Mouse (Mus musculus) c-Kit-negative CD71-positive TER-119-positive erythroid progenitor cells, embryonic 14.5 days (primary cell): Measurements from ENCODE around the gene Olfr1201.

ENCODE experiments used
- DNase-seq: peaks from one replicate; pipeline ENCODE4 v3.0.0-alpha.2; 2013; ENCODE audit warnings: low read depth, low spot score

Olfr1201 gene

DNA sequence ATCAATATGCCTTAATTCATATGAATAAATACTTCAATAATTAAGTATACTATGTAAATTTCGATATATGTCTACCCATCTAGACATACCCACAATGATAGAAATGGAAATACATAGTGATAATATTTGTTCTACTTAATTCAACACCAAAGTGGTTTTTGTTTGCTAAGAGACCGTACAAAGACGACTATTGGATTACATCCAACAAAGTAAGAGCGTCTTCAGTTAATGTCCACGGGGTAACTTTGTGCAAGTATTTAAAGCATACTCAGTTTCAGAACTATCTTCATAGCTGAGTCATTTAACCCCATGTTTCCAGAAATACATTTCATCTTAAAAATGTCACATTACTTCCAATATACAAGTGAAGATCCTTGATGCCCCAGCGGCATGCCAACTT lies at the start of gene Olfr1201:
TSS of gene Olfr1201 (plus strand) at position 301 of the 400 bp plus-strand sequence.
- DNase-seq: no peak

DNA sequence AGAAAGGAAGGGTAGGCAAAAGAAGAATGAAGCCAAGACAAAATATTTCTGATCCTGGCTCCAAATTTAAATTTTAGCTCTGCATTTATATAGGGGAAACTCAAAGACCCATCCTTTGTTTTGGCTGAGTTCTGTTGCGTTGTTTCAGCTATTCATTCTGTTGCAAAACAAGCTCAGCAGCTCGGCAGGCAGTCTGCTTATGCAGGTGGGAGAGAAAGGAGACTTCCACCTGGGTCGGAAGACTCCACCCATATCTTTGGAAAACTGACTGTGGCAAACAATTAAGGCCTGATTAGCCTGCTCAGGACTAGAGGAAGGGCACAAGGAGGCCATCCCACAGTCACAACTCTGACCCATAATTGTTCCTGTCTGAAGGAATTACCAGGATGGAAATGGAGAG lies 49.5 kb upstream of the Olfr1201 start:
- no peak for DNase-seq

DNA sequence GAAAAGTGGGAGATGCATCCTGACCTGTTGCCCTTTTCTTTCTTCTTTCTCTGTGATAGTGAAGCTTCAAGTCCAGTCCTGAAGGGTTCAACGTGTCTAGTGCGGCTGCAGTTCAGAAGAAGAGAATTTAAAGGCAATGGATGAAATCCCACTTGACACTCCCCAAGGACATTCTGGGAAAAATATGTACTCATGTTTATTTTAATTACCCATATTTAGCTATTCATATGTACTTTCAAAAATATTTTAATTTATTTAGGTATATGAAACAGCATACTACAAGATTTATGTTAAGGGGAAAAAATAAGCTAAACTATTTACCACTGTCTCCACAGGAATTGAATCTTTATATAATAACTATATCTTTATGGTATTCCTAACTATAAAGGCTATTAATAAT lies 41.6 kb upstream of the Olfr1201 start, which contains the start of gene Olfr1198:
TSS of gene Olfr1198 (minus strand) at position 101 of the 400 bp plus-strand sequence.
- DNase-seq: no peak

GRCm38 (mm10) chr2:88760369-88760768 lies 32.5 kb upstream of the Olfr1201 start, which contains the start of gene Olfr1199:
Olfr1199 (minus strand) TSS chr2:88760469.
- DNase-seq: no peak

DNA sequence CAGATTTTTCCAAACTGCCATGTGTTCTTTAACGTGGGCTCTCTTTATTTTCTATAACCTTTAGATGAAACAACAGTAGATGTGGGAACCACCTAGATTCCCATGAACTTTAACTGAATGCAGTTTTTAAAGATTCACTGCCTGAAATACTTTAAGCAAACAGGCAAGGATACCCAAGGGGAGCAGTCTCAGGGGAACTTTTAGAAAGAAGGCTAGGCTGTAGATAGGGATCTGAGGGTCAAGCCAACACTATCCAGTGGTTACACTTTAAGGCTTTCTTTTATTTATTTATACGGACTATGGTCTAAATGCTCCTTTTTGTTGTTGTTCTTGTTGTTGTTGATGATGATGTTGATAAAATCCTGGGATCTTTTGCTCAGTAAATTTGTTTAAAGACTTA lies 22.4 kb upstream of the Olfr1201 start, which contains the start of gene Olfr1200:
TSS of gene Olfr1200 (minus strand) at position 101 of the 400 bp plus-strand sequence.
- no peak for DNase-seq

DNA sequence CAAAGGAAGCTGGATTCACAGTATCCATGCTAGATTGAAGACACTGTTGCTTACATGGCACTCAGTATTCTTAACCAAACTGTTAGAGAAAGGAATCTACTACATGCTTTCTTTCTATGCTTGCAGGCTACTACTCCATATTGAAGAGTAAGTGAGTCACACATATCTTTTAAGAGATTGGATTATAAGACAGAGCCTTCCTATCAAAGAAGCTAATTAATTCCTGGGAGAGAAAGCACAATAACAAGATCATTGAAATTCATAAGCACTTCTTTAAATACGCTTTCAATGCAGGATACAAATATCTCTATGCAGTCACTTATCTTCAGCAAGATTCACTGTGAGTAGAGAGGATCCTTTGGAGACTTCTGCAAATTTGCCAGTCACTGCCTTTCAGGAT lies 21.4 kb downstream of the Olfr1201 start, which contains the start of gene Olfr1202:
TSS of gene Olfr1202 (plus strand) at position 301 of the 400 bp plus-strand sequence.
- DNase-seq: no peak

DNA sequence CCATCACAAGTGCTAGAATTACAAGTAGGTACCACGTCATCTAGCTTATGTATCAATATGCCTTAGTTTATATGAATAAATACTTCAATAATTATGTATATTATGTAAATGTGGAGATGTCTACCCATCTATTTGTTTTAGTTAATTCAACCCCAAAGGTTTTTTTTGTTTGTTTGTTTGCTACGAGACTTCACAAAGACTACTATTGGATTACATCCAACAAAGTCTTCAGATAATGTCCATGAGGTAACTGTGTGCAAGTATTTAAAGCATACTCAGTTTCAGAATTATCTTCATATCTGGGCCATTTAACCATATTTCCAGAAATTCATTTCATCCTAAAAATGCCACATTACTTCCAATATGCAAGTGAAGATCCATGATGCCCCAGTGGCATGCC lies 36.6 kb downstream of the Olfr1201 start, which contains the start of gene Olfr1205:
TSS of gene Olfr1205 (plus strand) at position 301 of the 400 bp plus-strand sequence.
- DNase-seq: no peak

GRCm38 (mm10) chr2:88838477-88838876 lies 45.6 kb downstream of the Olfr1201 start:
- DNase-seq: no peak
